Mouse (Mus musculus): ENCODE results near the gene Ralgapb.

Ralgapb gene

GRCm38 (mm10) chr2:158519071-158519470 lies 109.4 kb downstream of the Ralgapb start:
- no peak for DNase-seq

GRCm38 (mm10) chr2:158519800-158520199 lies 110.2 kb downstream of the Ralgapb start:
- no peak for DNase-seq

GRCm38 (mm10) chr2:158523060-158523459 lies 113.4 kb downstream of the Ralgapb start:
- DNase-seq = no peak

GRCm38 (mm10) chr2:158524129-158524860 lies 114.6 kb downstream of the Ralgapb start:
- no peak for DNase-seq

- peak; percentile 35 for DNase-seq
Measured at GRCm38 (mm10) chr2:158534090-158534489, 124.4 kb downstream of the Ralgapb start.

- DNase-seq = no peak
Measured at GRCm38 (mm10) chr2:158534559-158534958, 124.9 kb downstream of the Ralgapb start.

GRCm38 (mm10) chr2:158539433-158540305 lies 130.0 kb downstream of the Ralgapb start:
- DNase-seq = peak; percentile 18

GRCm38 (mm10) chr2:158541286-158541685 lies 131.6 kb downstream of the Ralgapb start:
- DNase-seq = no peak

- no peak for DNase-seq
Measured at GRCm38 (mm10) chr2:158545266-158545665, 135.6 kb downstream of the Ralgapb start.

GRCm38 (mm10) chr2:158546751-158547150 lies 137.1 kb downstream of the Ralgapb start:
- DNase-seq = peak; percentile 64

Measured in liver (tissue).